ENCODE assay signal across 8 mouse cellular contexts in the genomic region with DNA sequence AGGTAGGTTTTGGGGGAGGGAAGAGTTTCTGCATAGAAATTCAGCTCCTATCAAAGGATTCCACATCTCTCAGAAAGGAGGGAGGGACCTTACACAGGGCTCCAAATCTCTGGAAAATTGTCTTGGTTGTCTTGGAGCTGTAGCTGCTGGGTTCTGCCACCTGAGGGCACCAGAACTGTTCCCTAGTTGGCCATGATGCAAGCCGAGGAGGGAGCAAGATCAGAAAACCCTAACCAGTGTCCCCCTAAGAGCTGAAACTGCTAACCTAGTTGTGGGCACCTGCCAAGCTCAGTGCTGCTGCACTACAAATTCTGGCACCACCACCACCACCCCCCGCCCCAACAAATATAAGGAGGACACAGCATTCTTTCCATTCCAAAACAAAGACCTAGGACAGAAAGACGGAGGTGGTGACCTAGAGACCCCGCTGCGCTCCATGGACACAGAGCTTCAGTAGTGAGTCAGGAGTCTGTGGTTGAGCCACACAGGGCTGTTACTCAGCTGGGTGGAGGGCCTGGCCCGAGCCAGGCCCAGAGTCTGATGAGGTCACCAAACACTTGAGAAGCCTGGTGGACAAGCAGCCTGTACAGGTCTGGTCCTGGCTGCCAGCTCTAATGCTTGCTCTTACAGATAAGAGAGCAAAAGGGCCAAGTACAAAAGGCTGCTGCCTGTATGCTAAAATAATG. TPM values are rescaled to one million over a fixed set of nuclear protein-coding genes. Genes with fewer than 3 reads are reported as not detected.
DNase-seq lines count a peak whose midpoint lies in the region; ATAC-seq lines count a peak whose summit lies in the region.

No protein-coding gene starts in this region.

- H3K9ac ChIP-seq in intestine, embryonic 14.5 days (ENCODE audit: low read length) = no peak overlapping the region
- H3K9ac ChIP-seq in midbrain, embryonic 12.5 days (replicated peaks) = no peak overlapping the region

- peaks cover 29% of the 10 kb centered on the region for H3K4me1 ChIP-seq in intestine, embryonic 14.5 days (replicated peaks; ENCODE audit: control insufficient read depth, insufficient read depth, low read length)
- H3K4me1 ChIP-seq in midbrain, embryonic 12.5 days = 0 out of 2 replicates have a peak, but pooled peaks cover 4% of the 10 kb centered on the region

- peaks cover 69% of the 10 kb centered on the region for H3K36me3 ChIP-seq in intestine, embryonic 14.5 days (ENCODE audit: control insufficient read depth, insufficient read depth, low read length)
- peaks cover 74% of the 10 kb centered on the region for H3K36me3 ChIP-seq in midbrain, embryonic 12.5 days

- no peaks in the 10 kb centered on the region for H3K27me3 ChIP-seq in intestine, embryonic 14.5 days (replicated peaks; ENCODE audit: control insufficient read depth, insufficient read depth, low read length)
- H3K27me3 ChIP-seq in midbrain, embryonic 12.5 days = no peaks in the 10 kb centered on the region

- intact Hi-C loops in gastrocnemius, postnatal 36 days (cut with DNase I) = loop anchor here (5.0 kb wide), 1 partner anchor 219 kb away; no protein-coding TSS in a partner anchor

- DNase-seq in urinary bladder, postnatal 36 days (ENCODE audit: low spot score in 2 of 2) = peak; percentile 58 to 61
- DNase-seq in urinary bladder, postnatal 4 days (ENCODE audit: low spot score in 2 of 2) = no peak
- DNase-seq in embryo, embryonic 11 days = peak; percentile 69
- DNase-seq in gastrocnemius, postnatal 36 days = peak; percentile 41 to 47
- peak; percentile 75 for DNase-seq in intestine, embryonic 14.5 days (ENCODE audit: low spot score)
- DNase-seq in left cerebral cortex, adult 9 months (ENCODE audit: low spot score in 2 of 2) = peak; percentile 58 to 83
- DNase-seq in telencephalon, adult 2 months (ENCODE audit: low read depth, low spot score) = peak; percentile 64

- H3K4me3 ChIP-seq in intestine, embryonic 14.5 days (ENCODE audit: low read depth, low read length) = no peak overlapping the region
- H3K4me3 ChIP-seq in midbrain, embryonic 12.5 days = no peak overlapping the region

- H3K4me2 ChIP-seq in intestine, embryonic 14.5 days (ENCODE audit: low read length) = no peak overlapping the region
- no peak overlapping the region for H3K4me2 ChIP-seq in midbrain, embryonic 12.5 days (replicated peaks)

- no peaks in the 10 kb centered on the region for H3K9me3 ChIP-seq in intestine, embryonic 14.5 days (ENCODE audit: control insufficient read depth, low read length)
- no peaks in the 10 kb centered on the region for H3K9me3 ChIP-seq in midbrain, embryonic 12.5 days

- 0 out of 2 replicates have a peak overlapping the region, but pooled peaks have one; percentile 16 for H3K27ac ChIP-seq in intestine, embryonic 14.5 days (ENCODE audit: low read depth)
- H3K27ac ChIP-seq in midbrain, embryonic 12.5 days (replicated peaks) = no peak overlapping the region

- 61% methylated on average over 6 of the region's 6 CpGs for WGBS in intestine, embryonic 14.5 days
- WGBS in midbrain, embryonic 12.5 days = 59% methylated on average over 6 of the region's 6 CpGs

- ATAC-seq in intestine, embryonic 14.5 days (replicated peaks; ENCODE audit: low FRiP score, low TSS enrichment, low read depth) = peak; percentile 63; the same call in 1 of the 2 replicates
- peak; percentile 50 for ATAC-seq in midbrain, embryonic 12.5 days (ENCODE audit: low FRiP score, low read depth)

RNA-seq across cellular contexts. Expression of gene Xpnpep1, which starts 31.9 kb away (rescaled TPM):
- 10 to 100 TPM; 41.8 to 52.1 TPM for total RNA-seq in gastrocnemius, postnatal 36 days (2021)
- polyA plus RNA-seq in intestine, embryonic 14.5 days (2014; fragmentation: Nextera tagmentation; extraction: Ambion mirVana) = 185 and 189 TPM in 2 replicates
- 137 and 139 TPM in 2 replicates for polyA plus RNA-seq in midbrain, embryonic 12.5 days (2016; fragmentation: Nextera tagmentation; extraction: Ambion mirVana)

Comparison
In these comparisons a context has a peak if more than half of its experiments do, and no peak if none do; other contexts are left out.
1. DNase-seq: peak in urinary bladder, postnatal 36 days (2 of 2), embryo, embryonic 11 days (single experiment), gastrocnemius, postnatal 36 days (2 of 2), intestine, embryonic 14.5 days (single experiment), left cerebral cortex, adult 9 months (2 of 2) and telencephalon, adult 2 months (single experiment); none in urinary bladder, postnatal 4 days (0 of 2).